Mouse (Mus musculus): ENCODE measurements around the gene Myo1f.

DNA sequence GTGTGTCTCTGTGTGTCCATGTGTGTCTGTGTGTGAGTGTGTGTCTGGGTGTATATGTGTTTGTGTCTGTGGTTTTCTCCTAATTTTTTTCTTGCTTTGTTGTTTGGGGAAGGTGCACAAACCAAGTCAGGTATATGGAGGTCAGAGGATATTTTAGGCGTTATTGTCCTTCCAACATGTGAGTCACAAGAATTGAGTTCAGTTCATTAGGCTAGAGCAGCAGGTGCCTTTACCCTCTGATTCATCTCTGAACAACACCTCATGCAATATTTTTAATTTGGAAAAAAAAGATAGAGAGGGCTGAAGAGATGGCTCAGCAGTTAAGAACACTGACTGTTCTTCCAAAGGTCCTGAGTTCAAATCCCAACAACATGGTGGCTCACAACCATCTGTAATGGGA, 47.1 kb upstream of the Myo1f start:
- no peak for TF ChIP-seq POLR2A (IDR thresholded peaks at IDR 0.05; ENCODE audit: borderline replicate concordance, control insufficient read depth, low read depth, low read length)
- no peak for TF ChIP-seq CTCF (IDR thresholded peaks at IDR 0.05; ENCODE audit: control insufficient read depth, insufficient read depth, low read length)
